Mouse (Mus musculus): ENCODE data around the gene Atp6v1f.

Atp6v1f gene

DNA sequence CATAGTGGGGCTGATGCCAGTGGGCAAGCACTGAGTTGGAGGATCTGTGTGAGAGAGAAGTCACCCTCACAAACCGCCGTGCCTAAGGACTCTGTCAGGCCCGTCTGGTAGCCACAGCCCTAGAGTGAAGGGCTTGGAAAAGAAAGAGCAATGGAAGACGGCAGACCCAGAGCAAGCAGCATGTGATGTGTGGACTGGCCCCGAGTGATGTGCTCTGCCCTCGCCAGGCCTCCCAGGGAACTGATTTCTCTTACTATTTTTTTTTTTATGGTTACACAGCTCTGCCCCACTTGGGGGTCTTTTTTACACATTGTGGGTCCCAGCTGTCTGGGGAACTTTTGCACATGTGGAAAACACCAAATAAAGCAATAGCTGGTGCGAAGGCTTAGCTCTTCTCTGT lies 6.0 kb upstream of the Atp6v1f start:
- no peak for DNase-seq (ENCODE audit: low spot score)

DNA sequence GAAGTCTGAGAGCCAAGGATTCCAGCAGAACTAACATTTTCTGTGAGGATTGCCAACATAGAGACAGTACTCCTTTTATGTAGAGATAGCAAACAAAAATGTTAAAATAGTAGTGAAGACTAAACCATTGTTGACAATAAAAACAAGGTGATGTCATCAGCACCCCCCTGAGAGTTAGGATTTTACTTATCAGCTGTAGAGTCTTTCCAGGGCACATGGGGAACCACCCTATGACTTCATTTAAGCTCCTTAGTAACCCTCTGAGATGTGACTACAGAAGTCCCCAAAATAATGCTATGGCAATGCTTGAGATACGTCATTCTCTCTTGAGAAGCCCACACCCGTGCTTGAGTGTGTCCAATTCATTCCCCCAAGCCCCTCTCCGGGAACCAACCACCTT lies 4.1 kb upstream of the Atp6v1f start:
- DNase-seq (ENCODE audit: low spot score), result no peak

- no peak for DNase-seq (ENCODE audit: low spot score)
These were observed 1.3 kb downstream of the Atp6v1f start for GRCm38 (mm10) chr6:29468851-29469250.

DNA sequence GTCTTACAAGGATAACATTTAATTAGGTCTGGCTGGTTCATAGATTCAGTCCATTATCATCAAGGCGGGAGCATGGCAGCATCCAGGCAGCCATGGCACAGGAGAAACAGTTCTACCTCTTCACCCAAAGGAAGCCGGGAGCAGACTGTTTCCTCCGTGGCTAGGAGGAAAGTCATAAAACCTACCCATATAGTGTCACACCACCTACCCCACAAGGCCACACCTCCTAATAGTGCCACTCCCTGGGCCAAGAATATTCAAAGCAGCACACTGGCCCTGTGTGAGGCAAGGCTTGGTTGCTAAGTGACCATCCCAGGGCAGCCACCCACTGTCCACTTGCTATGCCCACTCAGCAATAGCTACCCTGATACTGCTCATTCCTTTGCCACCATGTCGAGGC lies 3.6 kb downstream of the Atp6v1f start, which contains the start of gene Atp6v1fnb:
Atp6v1fnb (plus strand) TSS at position 301 of the 400 bp plus-strand sequence.
- DNase-seq (ENCODE audit: low spot score), result no peak

DNA sequence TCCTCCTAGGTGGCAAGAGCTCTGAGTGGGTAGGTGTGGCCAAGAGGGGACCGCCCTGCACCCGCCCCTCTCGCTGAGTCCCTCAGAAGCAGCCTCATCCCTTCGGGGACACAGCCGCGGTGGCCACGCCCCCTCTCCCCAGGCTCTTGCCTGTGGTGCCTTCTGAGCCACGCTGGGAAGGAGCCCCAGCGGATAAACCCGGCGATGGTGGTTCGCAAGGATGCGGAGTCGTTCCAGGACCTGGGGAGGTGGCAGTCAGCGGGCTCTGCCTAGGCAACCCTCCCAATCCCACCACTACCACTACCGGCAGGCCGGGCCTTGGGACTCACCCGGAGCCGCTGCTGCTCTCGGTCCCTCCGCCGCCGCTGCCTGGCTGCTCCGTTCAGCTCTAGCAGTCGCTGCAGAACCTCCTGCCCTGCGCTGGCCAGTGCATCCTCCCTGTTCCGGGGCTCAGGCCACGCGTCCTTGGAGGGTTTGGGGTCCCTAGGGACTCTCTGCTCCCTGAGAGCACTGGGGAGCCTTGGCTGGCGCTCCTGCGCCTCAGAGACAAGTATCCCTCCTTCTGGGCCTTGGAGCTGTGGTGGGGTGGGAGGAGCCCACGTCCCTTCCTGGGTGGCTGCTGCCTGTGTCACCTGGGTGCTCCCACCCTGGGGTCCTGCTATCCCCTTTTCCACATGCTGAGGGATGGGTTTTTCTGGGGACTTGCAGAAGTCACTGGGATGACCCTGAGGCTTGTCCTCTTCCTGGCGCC lies 6.6 kb downstream of the Atp6v1f start:
- peak; percentile 91 for DNase-seq (ENCODE audit: low spot score)

GRCm38 (mm10) chr6:29474736-29475135 lies 7.2 kb downstream of the Atp6v1f start:
- no peak for DNase-seq (ENCODE audit: low spot score)

- no peak for DNase-seq (ENCODE audit: low spot score)
These were observed 15.2 kb downstream of the Atp6v1f start for GRCm38 (mm10) chr6:29482691-29483090.

DNA sequence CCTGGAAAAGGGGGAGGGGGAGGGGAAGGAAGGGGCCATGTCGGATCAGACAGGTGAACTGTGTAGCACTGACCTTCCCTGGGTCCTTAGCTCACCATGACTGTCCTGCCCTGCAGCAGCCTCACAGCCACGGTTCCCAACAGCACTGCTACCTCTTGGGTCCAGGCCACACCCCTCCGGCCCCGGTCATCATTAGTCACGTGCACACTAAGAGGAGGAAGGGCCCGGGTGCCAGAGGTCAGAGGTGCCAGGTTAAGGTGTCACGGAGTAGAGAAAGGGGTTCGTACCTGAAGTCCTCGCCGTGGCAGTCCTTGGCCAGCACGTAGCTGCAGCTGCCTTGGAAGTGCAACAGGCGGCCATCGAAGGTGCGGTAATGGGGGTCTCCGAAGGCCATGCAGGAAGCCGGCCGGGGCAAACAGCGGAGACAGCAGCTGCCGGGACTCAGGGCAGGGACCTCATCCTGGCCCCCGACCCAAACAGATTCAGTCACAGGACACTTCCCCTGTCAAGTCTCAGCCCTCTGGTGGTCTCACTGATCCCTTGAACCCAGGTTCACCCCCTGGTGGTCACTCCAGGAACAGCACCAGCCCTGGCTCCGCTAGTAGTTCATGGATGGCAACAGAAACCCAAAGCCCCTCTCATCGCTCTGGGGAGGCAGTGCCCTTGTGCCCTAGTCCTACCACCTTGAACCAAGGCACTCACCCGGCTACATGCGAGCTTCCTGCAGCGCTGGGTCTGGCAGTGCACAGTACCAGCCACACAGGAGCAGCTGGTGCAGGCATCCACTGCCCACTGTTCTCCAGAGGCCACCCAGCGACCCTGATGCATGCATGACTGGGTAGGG lies 17.4 kb downstream of the Atp6v1f start:
- DNase-seq (ENCODE audit: low spot score), result peak; percentile 93

GRCm38 (mm10) chr6:29485951-29486350 lies 18.4 kb downstream of the Atp6v1f start:
- no peak for DNase-seq (ENCODE audit: low spot score)

DNA sequence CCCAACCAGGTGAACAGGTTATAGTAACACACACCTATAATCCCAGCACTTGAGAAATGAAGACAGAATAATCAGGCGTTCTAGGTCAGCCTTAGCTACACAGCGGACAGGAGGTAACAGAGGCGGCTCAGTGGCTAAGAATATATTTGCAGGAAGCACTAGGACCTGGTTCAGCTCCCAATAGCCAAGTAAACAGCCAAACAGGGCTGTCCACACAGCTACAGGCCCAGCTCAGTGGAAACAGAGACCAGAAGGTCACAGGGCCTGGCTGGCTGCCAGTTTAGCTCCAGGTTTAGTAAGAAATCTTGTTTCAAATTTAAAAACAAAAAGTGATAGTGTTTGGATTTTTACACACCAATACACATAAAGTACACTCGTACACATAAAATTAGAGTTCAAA lies 26.6 kb downstream of the Atp6v1f start:
- DNase-seq (ENCODE audit: low spot score), result no peak

GRCm38 (mm10) chr6:29496270-29496669 lies 28.8 kb downstream of the Atp6v1f start:
- no peak for DNase-seq (ENCODE audit: low spot score)

DNA sequence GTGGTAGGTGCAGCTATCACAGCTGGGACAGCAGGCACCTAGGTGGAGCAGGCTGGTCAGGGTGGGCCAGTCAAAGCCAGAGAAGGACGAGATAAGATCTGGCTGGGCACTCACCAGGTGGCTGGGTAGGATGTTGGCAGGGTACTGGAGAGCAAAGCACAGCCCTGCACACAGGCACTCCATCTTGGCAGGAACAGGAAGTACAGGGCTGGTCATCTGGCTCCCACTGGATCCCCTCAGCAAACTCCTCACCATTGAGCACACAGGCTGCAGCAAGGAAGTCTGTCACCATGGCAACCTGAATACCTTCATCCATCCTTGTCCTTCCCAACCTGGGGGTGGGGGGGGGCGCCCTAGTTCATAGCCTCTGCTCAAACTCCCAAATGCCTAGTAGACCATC lies 30.3 kb downstream of the Atp6v1f start:
- no peak for DNase-seq (ENCODE audit: low spot score)

GRCm38 (mm10) chr6:29500177-29500576 lies 32.7 kb downstream of the Atp6v1f start:
- DNase-seq (ENCODE audit: low spot score), result no peak

DNA sequence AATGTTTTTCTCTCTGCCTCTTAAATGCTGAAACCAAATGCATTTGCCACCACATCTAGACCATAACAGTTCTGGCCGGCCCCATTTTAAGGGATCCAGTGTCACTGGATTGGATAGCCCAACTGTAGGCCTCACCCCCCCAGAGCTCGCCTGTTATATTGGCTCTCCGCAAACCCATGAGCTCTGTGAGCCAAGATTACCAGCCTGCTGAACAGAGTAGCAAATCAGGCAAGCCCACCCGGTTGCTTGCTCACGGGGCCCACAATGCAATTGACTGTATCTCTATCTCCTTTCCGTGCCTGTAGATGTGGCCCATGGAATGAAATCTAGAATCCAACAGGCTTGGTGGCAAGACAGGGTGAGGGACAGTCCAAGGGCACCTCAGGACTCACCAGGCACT lies 33.3 kb downstream of the Atp6v1f start:
- DNase-seq (ENCODE audit: low spot score), result no peak

DNA sequence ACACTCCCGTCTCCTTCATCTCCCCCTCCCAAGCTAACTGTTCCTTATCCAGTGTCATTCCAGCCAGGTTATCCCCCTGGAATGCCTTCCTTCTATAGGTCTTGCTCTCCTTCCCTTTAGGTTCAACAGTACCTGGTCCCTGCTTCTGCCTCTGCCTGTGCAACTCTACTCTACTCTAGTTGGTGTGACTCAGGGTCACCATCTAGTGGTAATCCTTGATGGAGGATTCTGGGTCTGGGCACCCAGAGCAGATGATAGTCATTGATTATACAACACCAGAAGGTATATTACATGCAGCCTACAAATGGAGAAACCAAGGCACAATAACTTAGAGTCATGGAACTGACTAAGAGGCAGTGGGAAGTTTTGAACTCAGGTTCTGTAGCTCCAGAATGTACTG lies 34.1 kb downstream of the Atp6v1f start:
- DNase-seq (ENCODE audit: low spot score), result no peak

DNA sequence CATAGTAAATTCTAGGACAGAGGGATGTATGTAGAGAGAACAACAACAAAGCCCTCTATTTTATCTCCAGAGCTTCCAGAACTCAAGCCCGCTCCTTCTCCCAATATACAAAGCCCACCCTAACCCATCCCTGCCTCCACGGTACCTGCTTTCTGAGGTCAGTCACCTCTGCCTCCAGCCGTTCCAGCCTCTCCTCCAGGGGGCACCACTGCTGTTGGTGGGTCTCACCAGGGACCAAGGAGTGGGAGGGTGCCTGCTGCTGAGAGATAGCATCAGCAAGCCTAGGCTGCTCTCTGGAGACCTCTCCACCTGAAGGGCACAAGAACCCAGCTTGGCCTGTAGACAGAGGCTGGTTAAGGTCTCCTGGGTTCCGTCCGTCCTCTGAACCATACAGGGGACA lies 38.0 kb downstream of the Atp6v1f start:
- DNase-seq (ENCODE audit: low spot score), result no peak

GRCm38 (mm10) chr6:29506834-29507233 lies 39.3 kb downstream of the Atp6v1f start:
- no peak for DNase-seq (ENCODE audit: low spot score)

DNA sequence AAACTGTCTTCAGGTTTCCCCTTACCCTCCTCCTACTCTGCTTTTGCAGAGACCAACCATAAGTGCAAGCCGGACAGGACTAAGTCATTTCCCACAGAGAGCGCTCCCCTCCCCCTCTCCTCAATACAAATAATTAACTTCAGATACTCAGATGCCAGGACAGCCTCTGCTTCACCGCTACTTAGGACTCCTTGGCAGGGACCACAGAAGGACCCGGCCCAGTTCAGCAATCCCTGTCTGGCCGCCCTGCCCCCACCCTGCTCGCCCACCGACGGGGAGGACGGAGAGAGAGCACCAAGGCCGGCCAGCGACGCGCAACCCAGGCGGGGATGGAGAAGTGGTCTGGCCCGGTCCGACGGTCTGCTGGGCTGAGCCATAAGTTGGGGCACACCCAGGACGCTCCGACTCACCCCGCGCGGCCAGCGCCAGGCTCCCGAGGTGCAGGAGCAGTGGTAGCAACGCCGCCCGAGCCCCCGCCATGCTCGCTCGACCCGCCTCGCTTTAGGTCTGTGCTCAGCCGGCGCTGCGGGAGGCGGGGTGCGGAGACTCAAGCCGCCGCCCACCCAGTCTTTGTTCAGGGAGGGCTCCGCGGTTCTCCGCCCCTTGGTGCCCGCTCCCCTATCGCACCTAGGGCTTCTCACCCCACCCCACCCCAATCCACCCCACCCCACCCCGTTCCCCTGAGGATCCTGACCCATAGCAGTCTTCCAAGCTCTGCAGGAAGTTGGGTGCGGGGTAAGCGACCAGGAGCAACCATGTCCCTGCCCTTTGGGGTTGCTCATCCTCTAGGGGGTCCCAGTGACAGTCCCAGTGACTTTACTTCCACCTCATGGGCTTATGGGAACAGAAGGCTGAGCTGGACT lies 40.2 kb downstream of the Atp6v1f start, which contains the start of gene Kcp:
Kcp (minus strand) TSS at position 506 of the 863 bp plus-strand sequence.
- DNase-seq (ENCODE audit: low spot score), result peak; percentile 61

GRCm38 (mm10) chr6:29509086-29509485 lies 41.6 kb downstream of the Atp6v1f start:
- peak; percentile 14 for DNase-seq (ENCODE audit: low spot score)

GRCm38 (mm10) chr6:29513284-29513683 lies 45.8 kb downstream of the Atp6v1f start:
- peak; percentile 93 for DNase-seq (ENCODE audit: low spot score)

DNA sequence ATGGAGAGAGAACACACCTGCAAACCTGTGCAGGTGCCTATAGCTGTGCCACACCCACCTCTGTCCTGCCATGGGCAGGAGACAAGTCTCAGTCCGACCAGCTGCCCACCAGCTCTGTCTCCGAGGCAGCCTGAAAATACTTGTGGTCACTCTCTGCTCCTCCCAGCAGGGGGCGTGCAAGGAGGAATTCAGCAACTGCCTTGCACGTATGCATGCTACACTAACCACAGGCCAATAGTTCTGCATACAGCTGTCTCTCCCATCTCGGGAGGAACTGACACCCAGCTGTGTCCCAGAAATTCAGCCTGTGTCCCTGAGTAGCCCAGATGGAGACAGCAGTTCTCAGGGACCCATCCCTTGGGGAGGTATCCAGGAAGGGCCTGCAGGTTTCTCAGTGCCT lies 49.6 kb downstream of the Atp6v1f start:
- peak; percentile 84 for DNase-seq (ENCODE audit: low spot score)
